Mouse (Mus musculus) thymus, adult 2 months (tissue): ENCODE measurements at regions not wholly inside any gene's neighbourhood (a gene's known extent, or its start where the extent isn't known, plus 50 kb on each side); places are given as distances from the start of the nearest gene placed in this dataset.

Experiments
- CTCF ChIP-seq: fragments of 200-500 bp; IDR thresholded peaks from 2 replicates; pipeline ENCODE4 v1.5.1; 2012; ENCODE audit warnings: mild to moderate bottlenecking, control low read depth, low read length, moderate library complexity, borderline replicate concordance; ENCODE audit not compliant: control insufficient read depth, poor library complexity, insufficient read depth; ENCODE audit errors: extremely low read depth
- POLR2A ChIP-seq: fragments of 200-500 bp; IDR thresholded peaks from 2 replicates; pipeline ENCODE4 v1.6.1; 2012; ENCODE audit warnings: mild to moderate bottlenecking, low read length, control low read depth, moderate library complexity; ENCODE audit not compliant: control insufficient read depth, poor library complexity, insufficient read depth; ENCODE audit errors: extremely low read depth

DNA sequence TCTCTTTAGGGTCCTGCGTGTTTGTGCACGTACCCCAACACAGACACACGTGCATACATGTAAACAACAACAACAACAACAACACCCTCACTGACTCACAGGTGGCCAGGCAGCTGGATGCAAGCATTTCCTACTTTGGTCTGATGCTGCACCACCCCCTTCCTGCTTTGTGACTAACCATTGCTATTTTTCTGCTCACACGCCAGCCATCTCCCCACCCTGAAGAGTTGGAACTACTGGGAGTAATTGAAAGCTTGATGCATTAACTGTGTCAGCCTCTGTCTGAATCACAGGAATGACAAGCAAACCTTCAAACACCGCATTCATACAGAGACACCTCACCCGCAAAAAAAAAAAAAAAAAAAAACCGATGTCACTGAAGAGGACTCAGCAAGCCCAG, 346.5 kb downstream of the Prdm2 start:
- no peak for TF ChIP-seq POLR2A
- TF ChIP-seq CTCF, result no peak
